Mouse (Mus musculus): ENCODE results near the gene 1700028K03Rik.

Gene 1700028K03Rik

GRCm38 (mm10) chr5:107547955-107548354 is 13.4 kb downstream of the 1700028K03Rik start:
- DNase-seq = no peak

- DNase-seq = no peak
These were observed 13.9 kb downstream of the 1700028K03Rik start for GRCm38 (mm10) chr5:107548444-107548843.

- no peak for DNase-seq
These were observed 19.8 kb downstream of the 1700028K03Rik start for GRCm38 (mm10) chr5:107554336-107554735.

- DNase-seq = no peak
These were observed 22.5 kb downstream of the 1700028K03Rik start for GRCm38 (mm10) chr5:107556969-107557368.

GRCm38 (mm10) chr5:107569148-107569547 is 34.6 kb downstream of the 1700028K03Rik start:
- no peak for DNase-seq

- DNase-seq = peak; percentile 82 to 84
These were observed 63.0 kb downstream of the 1700028K03Rik start, which contains the start of the genes Rpap2 and Glmn for GRCm38 (mm10) chr5:107597301-107598077. Gene Rpap2, plus strand, starts transcription at chr5:107597373. Gene Glmn, minus strand, starts transcription at chr5:107597888.

GRCm38 (mm10) chr5:107598380-107598779 is 63.9 kb downstream of the 1700028K03Rik start:
- DNase-seq = no peak
